Mouse (Mus musculus) megakaryocyte progenitor cell, adult 5-6 weeks (primary cell): Measurements from ENCODE around the gene Rnf212. TPM values are rescaled to one million over a fixed set of nuclear protein-coding genes. Genes with fewer than 3 reads are reported as not detected.
"Not testable (repeated sequence)": the region's sequence is repeated elsewhere in the genome, so short reads cannot be mapped to it uniquely, and the experiment has no call there.

ENCODE experiments used
- ATAC-seq: replicated peaks from 2 replicates; pipeline ENCODE4 v1.8.0; 2016; ENCODE audit warnings: mild to moderate bottlenecking, moderate TSS enrichment, inconsistent platforms; ENCODE audit not compliant: poor library complexity
- total RNA-seq, 2 experiments: library from RNA; stranded (forward) in 1 of 2; stranded (reverse) in 1 of 2; fragments of 157-497, 149-512 nt in 1 of 2; fragments of 200-1000 nt in 1 of 2; gene quantifications; 2 replicates each; pipeline versions ENCODE4 v1.2.3 to v1.2.4; 2015 to 2017

The Rnf212 gene
- total RNA-seq (2015) = not detected in 2 replicates
- 0.79 TPM in 1 of 2 replicates, not detected in the other for total RNA-seq (2017)

GRCm38 (mm10) chr5:108774630-108775306 is at the start of gene Rnf212:
Gene Rnf212 (minus strand): TSS chr5:108774982.
- no peak for ATAC-seq

- no peak for ATAC-seq
Measured at GRCm38 (mm10) chr5:108823276-108823675, 48.5 kb upstream of the Rnf212 start.

GRCm38 (mm10) chr5:108808750-108809149 is 34.0 kb upstream of the Rnf212 start, which contains the start of gene Vmn2r8:
Gene Vmn2r8 (minus strand): TSS chr5:108808850.
- not testable (repeated sequence) for ATAC-seq

- no peak for ATAC-seq
Measured at GRCm38 (mm10) chr5:108803646-108804045, 28.9 kb upstream of the Rnf212 start.

- not testable (repeated sequence) for ATAC-seq
Measured at GRCm38 (mm10) chr5:108795263-108795662, 20.5 kb upstream of the Rnf212 start, which contains the start of gene Tmed11. Gene Tmed11 (minus strand): TSS chr5:108795363.

- ATAC-seq = peak; percentile 39; the same call in 1 of the 2 replicates
Measured at GRCm38 (mm10) chr5:108790385-108790784, 15.6 kb upstream of the Rnf212 start.

- ATAC-seq = no peak
Measured at GRCm38 (mm10) chr5:108760002-108760401, 14.8 kb downstream of the Rnf212 start.

- ATAC-seq = peak; percentile 54
Measured at GRCm38 (mm10) chr5:108758396-108758795, 16.4 kb downstream of the Rnf212 start.

GRCm38 (mm10) chr5:108751258-108751657 is 23.5 kb downstream of the Rnf212 start:
- ATAC-seq = not testable (repeated sequence)

GRCm38 (mm10) chr5:108750328-108751210 is 24.2 kb downstream of the Rnf212 start:
- peak; percentile 60; the same call in 1 of the 2 replicates for ATAC-seq

GRCm38 (mm10) chr5:108744629-108745028 is 30.2 kb downstream of the Rnf212 start:
- ATAC-seq = no peak

GRCm38 (mm10) chr5:108743856-108744255 is 30.9 kb downstream of the Rnf212 start:
- ATAC-seq = peak; percentile 69; the same call in 1 of the 2 replicates

- ATAC-seq = no peak
Measured at GRCm38 (mm10) chr5:108742596-108742995, 32.2 kb downstream of the Rnf212 start.

- no peak for ATAC-seq
Measured at GRCm38 (mm10) chr5:108741844-108742243, 32.9 kb downstream of the Rnf212 start.

- ATAC-seq = no peak
Measured at GRCm38 (mm10) chr5:108727425-108727824, 47.4 kb downstream of the Rnf212 start.

- ATAC-seq = peak; percentile 98
Measured at GRCm38 (mm10) chr5:108726557-108727248, 48.1 kb downstream of the Rnf212 start.

- no peak for ATAC-seq
Measured at GRCm38 (mm10) chr5:108724006-108724405, 50.8 kb downstream of the Rnf212 start.

- ATAC-seq = peak; percentile 30; the same call in 1 of the 2 replicates
Measured at GRCm38 (mm10) chr5:108719761-108720160, 55.0 kb downstream of the Rnf212 start.

GRCm38 (mm10) chr5:108718051-108718450 is 56.7 kb downstream of the Rnf212 start:
- no peak for ATAC-seq

- no peak for ATAC-seq
Measured at GRCm38 (mm10) chr5:108715974-108716373, 58.8 kb downstream of the Rnf212 start.

- no peak for ATAC-seq
Measured at GRCm38 (mm10) chr5:108714149-108714548, 60.6 kb downstream of the Rnf212 start.
